Mouse (Mus musculus) kidney, adult 2 months (tissue): ENCODE measurements around the gene A730009L09Rik. TPM values are rescaled to one million over a fixed set of nuclear protein-coding genes. Genes with fewer than 3 reads are reported as not detected.
A peak's percentile ranks its signal among the peaks of the same experiment; 100 is the strongest.

Experiments
- DNase-seq: peaks from one replicate; pipeline ENCODE4 v3.0.0; 2021
- H3K27ac ChIP-seq: fragments of 200-500 bp; 2 replicates; pipeline ENCODE4 v1.5.1; 2012; ENCODE audit warnings: low read depth, low read length, control low read depth, inconsistent platforms; ENCODE audit not compliant: insufficient read depth
- H3K27me3 ChIP-seq: fragments of 200-500 bp; replicated peaks from 2 replicates; pipeline ENCODE4 v1.6.1; 2012; ENCODE audit warnings: mild to moderate bottlenecking, moderate library complexity, low read length, inconsistent platforms; ENCODE audit not compliant: control insufficient read depth, insufficient read depth
- H3K36me3 ChIP-seq: fragments of 200-500 bp; 2 replicates; pipeline ENCODE4 v1.6.1; 2012; ENCODE audit warnings: mild to moderate bottlenecking, moderate library complexity, low read length, inconsistent platforms; ENCODE audit not compliant: control insufficient read depth, insufficient read depth
- H3K4me1 ChIP-seq: fragments of 200-500 bp; 2 replicates; pipeline ENCODE4 v1.6.1; 2011; ENCODE audit warnings: low read length; ENCODE audit not compliant: control insufficient read depth, insufficient read depth
- H3K4me3 ChIP-seq: fragments of 200-500 bp; 2 replicates; pipeline ENCODE4 v1.5.1; 2011; ENCODE audit warnings: mild to moderate bottlenecking, low read depth, low read length, control low read depth; ENCODE audit not compliant: insufficient read depth
- CTCF ChIP-seq: fragments of 200-500 bp; conservative IDR thresholded peaks from 2 replicates; pipeline ENCODE4 v1.5.1; 2011; ENCODE audit warnings: low read depth, mild to moderate bottlenecking, control low read depth, low read length, moderate library complexity, mixed read lengths; ENCODE audit not compliant: insufficient read depth, insufficient read length
- POLR2A ChIP-seq: fragments of 200-500 bp; IDR thresholded peaks from one replicate; pipeline ENCODE4 v1.6.1; 2011; ENCODE audit warnings: low read depth, low read length, control low read depth
- WGBS: fragments of 180-500 bp; shearing (Covaris S2); methylation state at CpG from one replicate; pipeline ENCODE4 v1.1.7; 2018; 5-methylcytosine and 5-hydroxymethylcytosine counted together
- polyA plus RNA-seq: library from polyadenylated mRNA; depleted of rRNA; stranded (reverse); fragments of >200 nt; gene quantifications from 2 replicates; pipeline ENCODE4 v1.2.3, GENCODE M21; 2012

The A730009L09Rik gene
- polyA plus RNA-seq, 1 experiment = not detected

DNA sequence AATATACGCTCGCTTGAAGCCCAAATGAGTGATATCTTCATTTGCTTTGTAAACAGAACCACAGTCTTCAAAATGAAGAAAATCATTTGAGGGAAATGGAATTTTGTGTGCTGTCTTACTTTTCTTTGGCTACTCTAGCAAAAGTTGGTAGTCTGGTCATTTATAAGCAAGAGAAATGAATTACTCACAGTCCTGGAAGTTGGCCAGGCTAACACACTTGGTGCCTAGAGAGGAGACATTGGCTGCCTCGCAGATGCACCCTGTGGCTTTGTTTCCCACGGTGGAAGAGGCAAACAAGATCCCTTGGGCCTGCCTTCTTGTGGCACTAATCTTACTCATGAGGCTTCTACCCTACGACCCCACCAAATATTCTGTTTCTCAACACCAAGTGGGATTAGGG is 8.1 kb downstream of the A730009L09Rik start:
- no peak for TF ChIP-seq CTCF
- no peak overlapping the region for H3K27ac ChIP-seq
- no peaks in the 10 kb centered on the region for H3K4me1 ChIP-seq
- H3K4me3 ChIP-seq = no peak overlapping the region
- 80% methylated on average over 5 of the region's 5 CpGs for WGBS
- H3K36me3 ChIP-seq = no peaks in the 10 kb centered on the region
- DNase-seq = no peak
- no peaks in the 10 kb centered on the region for H3K27me3 ChIP-seq

DNA sequence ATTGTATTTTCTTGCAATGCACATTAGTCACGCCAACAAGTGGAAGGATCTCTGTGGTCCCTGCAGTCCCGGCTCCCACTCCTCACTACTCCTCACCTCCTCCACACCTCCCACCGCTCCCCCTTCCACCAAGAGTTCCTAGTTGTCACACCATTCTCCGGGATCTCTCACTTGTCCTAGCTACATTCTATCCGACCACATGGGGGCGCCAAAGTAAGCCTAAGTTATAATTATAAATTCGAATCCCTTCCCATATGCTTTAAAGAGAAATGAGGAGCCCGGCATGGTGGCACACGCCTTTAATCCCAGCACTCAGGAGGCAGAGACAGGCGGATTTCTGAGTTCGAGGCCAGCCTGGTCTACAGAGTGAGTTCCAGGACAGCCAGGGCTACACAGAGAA is 12.5 kb downstream of the A730009L09Rik start:
- DNase-seq = peak; percentile 60
- no peaks in the 10 kb centered on the region for H3K4me1 ChIP-seq
- no peaks in the 10 kb centered on the region for H3K36me3 ChIP-seq
- H3K27me3 ChIP-seq = no peaks in the 10 kb centered on the region
- WGBS = 38% methylated on average over 11 of the region's 11 CpGs
- H3K27ac ChIP-seq = no peak overlapping the region
- no peak overlapping the region for H3K4me3 ChIP-seq
- TF ChIP-seq POLR2A (no peak), CTCF (peak; percentile 38)

DNA sequence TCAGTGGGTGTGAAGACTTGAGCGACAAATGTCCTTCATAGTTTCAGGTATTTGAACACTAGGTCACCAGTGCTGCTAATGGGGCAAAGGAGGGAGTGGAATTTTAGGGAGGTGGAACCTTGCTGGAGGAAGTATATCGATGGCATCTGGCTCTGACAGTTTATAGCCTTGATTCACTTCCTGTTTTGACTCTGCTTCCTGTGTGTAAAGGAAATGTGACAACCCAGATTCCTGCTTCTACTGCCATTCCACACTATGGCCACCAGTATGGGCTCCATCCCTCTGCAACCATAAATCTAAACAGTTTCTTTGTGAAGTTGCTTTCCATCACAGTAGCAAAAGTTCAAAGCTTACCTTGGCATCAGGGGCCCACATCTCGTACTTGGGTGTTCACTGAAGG is 17.9 kb downstream of the A730009L09Rik start:
- TF ChIP-seq POLR2A = no peak
- no peak for TF ChIP-seq CTCF
- 76% methylated on average over 3 of the region's 3 CpGs for WGBS
- H3K27ac ChIP-seq = no peak overlapping the region
- no peak overlapping the region for H3K4me3 ChIP-seq
- DNase-seq = no peak
- no peaks in the 10 kb centered on the region for H3K4me1 ChIP-seq
- no peaks in the 10 kb centered on the region for H3K27me3 ChIP-seq
- H3K36me3 ChIP-seq = no peaks in the 10 kb centered on the region

DNA sequence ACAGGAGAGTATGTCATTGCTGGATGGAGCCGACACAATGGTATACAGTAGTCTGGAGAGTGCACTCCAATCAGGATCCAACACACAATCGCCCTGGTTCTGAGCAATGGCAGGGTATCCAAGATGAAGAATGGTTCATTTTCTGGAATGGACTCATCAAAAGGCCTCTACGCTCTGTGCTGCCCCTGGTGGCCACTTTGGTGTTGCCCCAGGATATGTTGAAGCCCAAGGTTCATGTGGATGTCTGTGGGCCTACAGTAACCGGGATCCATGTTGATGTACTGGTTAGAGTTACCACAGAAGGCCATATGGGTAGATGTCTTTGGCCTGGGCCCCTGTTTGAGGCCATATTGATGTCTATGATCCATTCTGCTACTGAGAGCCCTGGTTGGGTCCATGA is 31.1 kb downstream of the A730009L09Rik start:
- no peak for DNase-seq
- Histone ChIP-seq H3K27ac (no peak overlapping the region), H3K4me3 (no peak overlapping the region), H3K36me3 (no peaks in the 10 kb centered on the region), H3K27me3 (no peaks in the 10 kb centered on the region), H3K4me1 (no peaks in the 10 kb centered on the region)
- TF ChIP-seq POLR2A (no peak), CTCF (0 out of 2 replicates have a peak, but pooled peaks have one; percentile 7)
- 88% methylated on average over 4 of the region's 4 CpGs for WGBS

DNA sequence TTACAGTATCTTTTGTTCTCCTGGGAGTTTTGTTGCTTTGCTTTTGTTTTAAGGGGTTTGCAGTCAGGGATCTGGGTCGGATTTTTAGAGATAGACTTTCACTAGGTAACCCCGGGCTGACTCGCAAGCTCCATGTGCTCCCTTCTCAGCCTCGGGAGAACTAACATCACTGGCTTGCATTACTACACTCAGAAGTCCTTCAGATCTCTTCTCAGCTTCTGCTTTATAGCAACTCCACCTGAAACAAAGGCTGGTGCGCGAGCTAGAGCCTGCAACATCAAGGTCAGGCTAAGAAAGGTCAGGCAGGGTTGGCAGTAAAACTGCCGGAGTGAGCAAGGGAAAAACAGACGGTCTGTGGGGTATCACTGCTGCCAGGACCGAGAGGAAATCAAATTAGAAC is 34.2 kb downstream of the A730009L09Rik start:
- TF ChIP-seq CTCF (no peak), POLR2A (no peak)
- Histone ChIP-seq H3K36me3 (no peaks in the 10 kb centered on the region), H3K27ac (no peak overlapping the region), H3K4me3 (no peak overlapping the region), H3K4me1 (no peaks in the 10 kb centered on the region), H3K27me3 (no peaks in the 10 kb centered on the region)
- 17% methylated on average over 9 of the region's 9 CpGs for WGBS
- DNase-seq = no peak

DNA sequence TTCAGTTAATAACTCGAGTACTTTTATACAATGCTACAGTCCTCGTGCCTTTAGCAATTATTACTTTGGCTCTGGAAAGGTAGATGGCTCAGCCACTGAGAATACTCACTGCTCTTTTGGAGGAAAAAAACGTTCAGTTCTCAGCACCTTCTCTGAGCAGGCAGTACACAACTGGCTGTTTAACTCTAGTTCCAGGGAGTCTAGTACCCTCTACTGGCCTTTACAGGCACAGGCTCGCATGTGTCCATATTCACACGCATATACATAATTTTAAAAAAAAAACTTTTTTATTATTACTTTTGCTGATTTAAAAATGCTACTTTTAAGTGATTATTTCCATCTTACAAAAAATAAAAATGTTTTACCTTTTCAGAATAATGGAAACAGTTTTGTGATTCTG is 35.5 kb downstream of the A730009L09Rik start:
- no peak overlapping the region for H3K4me3 ChIP-seq
- 84% methylated on average over 5 of the region's 5 CpGs for WGBS
- no peaks in the 10 kb centered on the region; the same call in 1 of the 2 replicates for H3K27me3 ChIP-seq
- DNase-seq = no peak
- H3K27ac ChIP-seq = no peak overlapping the region
- TF ChIP-seq CTCF (no peak), POLR2A (no peak)
- H3K4me1 ChIP-seq = no peaks in the 10 kb centered on the region
- no peaks in the 10 kb centered on the region for H3K36me3 ChIP-seq

DNA sequence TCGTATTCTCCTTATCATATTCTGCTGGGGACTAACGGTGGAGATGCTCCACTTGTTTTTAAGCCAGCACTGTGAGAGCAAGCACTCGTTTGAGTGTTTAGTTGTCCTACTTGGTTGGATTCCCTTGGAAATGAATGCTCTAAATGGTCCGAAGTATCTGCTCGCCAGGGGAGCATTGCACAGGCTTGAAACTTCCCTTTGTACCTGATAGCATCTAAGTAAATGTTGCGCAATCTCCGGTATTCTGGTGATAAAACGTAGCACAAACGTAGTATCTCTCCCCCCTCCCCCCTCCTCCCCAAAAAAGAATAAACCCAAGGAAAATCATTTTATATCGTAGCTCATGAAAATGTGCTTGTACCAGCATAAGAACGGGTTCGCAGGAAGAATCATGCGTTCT is 39.1 kb downstream of the A730009L09Rik start:
- Histone ChIP-seq H3K4me1 (no peaks in the 10 kb centered on the region), H3K4me3 (no peak overlapping the region), H3K36me3 (no peaks in the 10 kb centered on the region), H3K27ac (no peak overlapping the region), H3K27me3 (no peaks in the 10 kb centered on the region; the same call in 1 of the 2 replicates)
- no peak for TF ChIP-seq POLR2A
- WGBS = 83% methylated on average over 13 of the region's 13 CpGs
- no peak for DNase-seq
